Mouse (Mus musculus) CD4-positive, CD25-positive, alpha-beta regulatory T cell, adult 2 months (primary cell): ENCODE measurements around the gene Ace.
"Not testable (repeated sequence)": the region's sequence is repeated elsewhere in the genome, so short reads cannot be mapped to it uniquely, and the experiment has no call there.

Experiments
- DNase-seq: peaks from one replicate; pipeline ENCODE4 v3.0.0-alpha.2; 2012; ENCODE audit warnings: low read depth, low spot score

Ace gene

DNA sequence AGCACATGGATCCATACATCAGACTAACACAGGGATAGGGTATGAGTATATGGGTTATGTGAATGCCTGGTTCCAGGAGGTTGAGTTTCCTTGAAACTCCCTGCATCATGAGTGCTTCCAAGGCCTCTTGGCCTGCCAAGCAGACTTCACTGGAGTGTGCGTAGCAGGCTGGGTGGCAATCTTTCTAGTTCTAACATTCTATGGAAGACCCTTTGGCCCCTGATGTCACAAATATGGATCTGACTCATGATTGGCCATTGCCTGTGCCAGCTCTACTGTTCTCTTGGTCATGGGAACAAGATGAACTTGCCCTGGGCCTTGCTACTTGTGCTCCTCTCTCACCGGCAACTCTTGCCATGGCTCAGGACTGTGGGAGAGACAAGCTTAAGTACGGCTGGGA, 26.6 kb downstream of the Ace start, which contains the start of gene Ace3:
Gene Ace3 (plus strand): TSS at position 301 of the 400 bp plus-strand sequence.
- no peak for DNase-seq

DNA sequence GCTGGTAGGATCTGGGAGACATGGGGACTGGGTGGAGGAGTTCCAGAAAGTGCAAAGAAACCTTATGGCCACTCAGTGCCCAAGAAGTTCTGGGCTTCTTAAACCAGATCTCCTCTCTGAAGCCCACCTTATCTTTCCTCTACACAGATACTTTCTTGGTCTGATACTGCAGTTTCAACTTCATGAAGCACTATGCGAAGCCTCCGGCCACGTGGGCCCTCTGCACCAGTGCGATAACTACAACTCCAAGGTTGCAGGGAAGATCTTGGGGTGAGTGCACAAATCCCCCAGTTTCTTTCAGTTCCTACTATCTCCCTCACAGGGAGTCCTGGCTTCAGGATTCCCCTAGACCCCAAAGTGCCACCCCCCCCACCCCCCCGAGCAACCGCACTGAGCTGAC, 32.3 kb downstream of the Ace start:
- DNase-seq = no peak

DNA sequence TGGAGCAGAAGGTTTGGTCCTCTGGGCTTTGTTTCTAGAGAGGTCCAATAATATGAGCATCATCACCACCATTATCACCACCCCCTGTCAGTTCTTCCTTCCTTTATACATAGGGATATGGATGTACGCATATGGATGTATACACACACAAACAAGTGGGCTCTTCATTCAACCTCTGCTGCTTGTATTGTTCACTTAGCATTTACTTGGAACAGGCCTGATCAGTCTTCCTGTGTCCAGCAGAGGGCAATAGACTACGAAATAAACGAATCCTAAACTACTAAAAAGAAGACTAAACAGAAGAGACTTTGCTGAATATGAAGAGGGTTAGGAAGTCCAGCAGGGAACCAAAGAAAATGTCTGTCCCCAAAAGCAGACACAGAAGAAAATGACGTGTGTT, 34.0 kb downstream of the Ace start:
- peak; percentile 72 for DNase-seq

DNA sequence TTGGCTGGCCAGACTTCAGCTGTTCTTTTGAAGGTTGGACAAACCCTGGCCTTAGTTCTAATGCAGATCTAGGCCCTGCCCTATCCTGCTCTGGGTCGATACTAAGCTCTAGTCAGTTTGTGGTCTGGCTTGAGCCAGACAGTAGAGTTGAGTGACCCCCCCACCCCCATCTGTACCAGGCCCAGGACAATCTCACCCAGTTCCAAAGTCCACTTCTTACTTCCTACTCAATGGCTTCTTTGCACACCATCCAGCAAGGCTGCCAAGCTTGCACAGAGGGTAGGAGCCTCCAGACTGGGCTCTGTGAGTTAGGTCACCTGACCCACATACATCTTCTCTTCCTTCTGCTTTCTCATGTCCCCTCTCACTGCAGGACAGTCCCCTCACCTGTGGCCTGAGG, 36.8 kb downstream of the Ace start:
- DNase-seq = no peak

DNA sequence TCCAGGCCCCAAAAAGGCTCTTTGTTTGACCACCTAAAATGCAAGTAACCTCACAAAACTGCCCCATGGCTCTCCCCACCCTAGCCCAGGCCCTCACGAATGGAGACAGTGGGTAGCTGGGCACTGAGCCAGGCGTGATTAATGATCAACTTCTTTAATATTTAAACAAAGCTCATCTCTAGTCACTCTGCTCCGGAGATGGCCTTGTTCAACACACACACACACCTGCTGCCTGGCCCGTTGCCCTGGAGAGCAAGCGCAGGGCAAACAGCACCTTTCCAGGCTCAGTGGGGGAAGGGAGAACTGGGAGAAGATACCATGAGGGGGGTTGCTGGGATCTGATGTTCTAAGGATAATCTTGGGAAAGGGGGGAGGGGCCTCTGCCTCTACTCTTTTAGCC, 38.2 kb downstream of the Ace start:
- DNase-seq = no peak

DNA sequence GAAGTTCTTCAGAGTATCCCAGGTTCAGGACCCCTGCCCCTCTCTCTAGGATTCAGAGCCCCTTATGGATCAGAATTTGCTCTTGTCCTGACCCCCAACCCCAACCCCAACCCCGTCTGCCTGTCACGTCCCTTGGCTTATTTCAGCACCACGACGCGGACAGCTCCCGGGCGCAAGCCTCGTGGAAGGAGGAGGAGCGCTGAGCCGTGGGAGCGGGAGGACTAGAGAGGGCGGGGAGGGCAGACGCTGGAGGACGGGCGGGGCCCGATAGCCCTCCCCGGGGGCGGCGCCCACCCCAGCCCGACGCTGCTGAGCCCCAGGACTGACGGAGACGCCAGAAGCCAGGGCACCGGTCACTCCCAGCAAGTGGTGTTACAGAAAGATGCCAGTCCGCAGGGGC, 40.1 kb downstream of the Ace start, which contains the start of gene Kcnh6:
Gene Kcnh6 (plus strand): TSS at position 304 of the 400 bp plus-strand sequence.
- DNase-seq = peak; percentile 82

DNA sequence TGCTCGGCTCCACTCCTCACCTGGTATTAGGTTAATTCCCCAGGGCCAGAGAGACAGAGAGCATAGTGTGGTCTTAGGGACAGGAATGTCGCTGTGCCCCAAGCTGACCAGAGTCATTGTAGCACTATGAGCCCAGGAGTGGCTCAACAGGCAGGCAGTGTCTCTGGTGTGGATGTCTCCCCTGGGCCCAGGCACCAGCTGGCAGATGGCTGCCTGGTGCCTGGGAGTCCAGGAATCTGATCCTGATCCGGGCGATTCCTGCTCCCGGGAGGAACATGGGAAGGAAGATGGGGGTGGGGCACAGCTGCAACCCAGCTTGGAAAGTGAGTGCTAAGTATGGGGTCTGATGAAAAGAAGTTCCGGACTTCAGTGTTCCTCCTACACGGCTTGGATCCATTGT, 45.0 kb downstream of the Ace start:
- no peak for DNase-seq

DNA sequence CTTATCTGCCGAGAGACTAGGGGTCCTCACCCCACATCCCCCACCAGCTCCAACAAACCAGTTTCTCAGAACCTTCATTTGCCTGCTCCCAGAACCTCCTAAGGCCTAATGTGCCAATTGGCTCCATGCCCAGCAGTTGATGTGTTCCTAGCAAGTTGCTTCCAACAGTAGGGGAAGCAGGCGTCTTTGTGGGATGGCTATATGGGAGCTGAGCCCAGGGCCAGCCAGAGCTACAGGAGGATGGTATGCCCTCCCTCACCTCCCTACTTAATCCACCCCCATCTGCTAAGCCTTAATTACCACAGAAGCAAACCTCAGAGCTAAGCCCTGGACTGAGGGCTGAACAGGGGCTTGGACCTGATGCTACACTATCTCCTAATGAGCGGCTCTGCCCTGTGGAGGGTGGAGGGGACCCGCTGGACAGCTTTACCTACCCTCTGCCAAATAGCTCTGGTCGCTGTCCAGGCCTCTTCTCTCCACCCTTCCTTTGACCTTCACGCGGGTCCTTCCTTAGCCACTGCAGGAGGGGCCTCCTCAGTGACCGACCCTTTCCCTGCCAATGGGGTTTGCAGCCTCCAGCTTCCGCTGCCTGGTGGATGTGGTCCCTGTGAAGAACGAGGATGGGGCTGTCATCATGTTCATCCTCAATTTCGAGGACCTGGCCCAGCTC, 45.9 kb downstream of the Ace start:
- DNase-seq = no peak

DNA sequence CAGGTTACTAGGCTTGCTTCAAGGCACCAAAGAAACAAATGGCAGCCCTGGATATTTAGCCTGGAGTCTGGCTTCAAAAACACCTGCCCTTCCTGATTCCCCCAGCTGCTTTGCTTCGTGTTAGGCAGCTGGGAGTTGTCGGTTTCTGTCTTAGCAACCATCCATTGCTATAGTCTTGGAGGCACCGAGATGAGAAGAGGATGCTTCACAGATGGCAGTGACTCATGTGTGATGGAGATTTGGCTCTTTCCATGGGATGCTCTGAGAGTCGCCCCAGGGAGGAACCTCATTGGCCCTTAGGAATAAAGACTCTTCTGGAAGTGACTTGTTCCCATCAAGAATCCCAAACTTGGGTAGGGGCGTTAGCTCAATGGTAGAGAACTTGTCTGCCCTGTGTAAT, 48.7 kb downstream of the Ace start:
- no peak for DNase-seq

DNA sequence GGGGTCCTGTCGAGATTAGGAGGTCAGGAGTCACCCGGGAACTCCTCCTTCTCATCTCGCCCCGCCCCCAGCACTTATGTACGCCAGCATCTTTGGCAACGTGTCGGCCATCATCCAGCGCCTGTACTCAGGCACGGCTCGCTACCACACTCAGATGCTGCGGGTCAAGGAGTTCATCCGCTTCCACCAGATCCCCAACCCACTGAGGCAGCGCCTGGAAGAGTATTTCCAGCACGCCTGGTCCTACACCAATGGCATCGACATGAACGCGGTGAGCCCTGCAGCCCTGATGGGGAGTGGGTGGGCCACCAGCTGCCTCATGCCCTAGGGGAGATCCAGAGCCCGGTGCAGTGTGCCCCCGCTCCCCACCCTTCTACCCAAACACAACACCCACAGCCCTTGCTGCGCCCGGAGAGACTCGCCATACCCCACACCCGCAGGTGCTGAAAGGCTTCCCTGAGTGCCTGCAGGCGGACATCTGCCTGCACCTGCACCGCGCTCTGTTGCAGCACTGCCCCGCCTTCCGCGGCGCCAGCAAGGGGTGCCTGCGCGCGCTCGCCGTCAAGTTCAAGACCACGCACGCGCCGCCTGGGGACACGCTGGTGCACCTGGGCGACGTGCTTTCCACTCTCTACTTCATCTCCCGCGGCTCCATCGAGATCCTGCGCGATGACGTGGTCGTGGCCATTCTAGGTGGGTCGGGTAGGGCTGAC, 52.5 kb downstream of the Ace start:
- DNase-seq = peak; percentile 60

DNA sequence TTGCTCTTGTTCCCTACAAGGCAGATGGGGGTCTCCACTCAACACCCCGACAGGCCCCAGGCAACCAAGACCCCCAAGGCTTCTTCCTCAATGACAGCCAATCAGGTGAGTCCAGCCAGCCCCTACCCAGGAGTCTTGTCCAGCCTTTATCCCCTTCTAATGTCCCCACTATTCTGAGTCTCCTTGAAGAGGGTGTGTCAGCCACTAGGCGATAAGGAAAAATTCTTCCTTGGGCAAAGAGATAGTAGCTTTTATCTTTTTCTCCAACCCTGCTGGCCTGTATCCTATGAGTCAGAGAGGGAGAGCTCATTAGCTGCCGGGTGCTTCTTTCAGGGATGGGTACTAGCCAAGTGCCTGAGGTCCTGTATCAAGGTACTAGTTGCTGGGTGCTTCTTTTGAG, 58.0 kb downstream of the Ace start:
- no peak for DNase-seq

DNA sequence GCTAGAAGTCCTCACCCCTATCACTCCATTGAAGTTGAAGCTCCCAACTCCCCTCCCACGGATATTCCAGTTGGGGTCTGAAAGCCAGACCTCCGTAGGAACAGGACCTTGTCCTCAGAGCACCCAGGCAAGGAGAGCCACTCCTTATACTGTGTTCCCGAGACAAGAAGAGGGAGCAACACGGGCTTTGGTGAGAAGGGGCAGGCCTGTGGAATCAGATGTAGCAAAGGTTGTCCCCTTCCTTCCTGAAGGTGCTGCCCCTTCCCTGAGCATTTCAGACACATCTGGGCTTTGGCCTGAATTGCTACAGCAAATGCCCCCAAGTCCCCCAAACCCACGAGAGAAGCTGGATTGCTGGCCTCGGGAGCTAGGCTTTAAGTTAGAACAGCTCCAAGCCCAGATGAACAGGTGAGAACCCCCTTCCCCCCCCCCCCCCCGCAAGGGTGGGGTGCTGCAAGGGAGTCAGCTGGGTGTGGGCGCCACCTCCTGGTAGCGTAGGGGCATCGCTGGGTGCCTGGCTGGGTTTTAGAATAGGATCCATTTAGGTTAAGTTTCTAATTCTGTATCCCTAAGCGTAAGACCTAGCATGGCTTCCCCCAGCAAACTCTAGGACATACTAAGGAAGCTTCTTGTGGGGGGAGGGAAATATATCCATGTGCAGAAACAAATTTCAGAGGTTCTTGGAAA, 58.9 kb downstream of the Ace start:
- DNase-seq = peak; percentile 89

DNA sequence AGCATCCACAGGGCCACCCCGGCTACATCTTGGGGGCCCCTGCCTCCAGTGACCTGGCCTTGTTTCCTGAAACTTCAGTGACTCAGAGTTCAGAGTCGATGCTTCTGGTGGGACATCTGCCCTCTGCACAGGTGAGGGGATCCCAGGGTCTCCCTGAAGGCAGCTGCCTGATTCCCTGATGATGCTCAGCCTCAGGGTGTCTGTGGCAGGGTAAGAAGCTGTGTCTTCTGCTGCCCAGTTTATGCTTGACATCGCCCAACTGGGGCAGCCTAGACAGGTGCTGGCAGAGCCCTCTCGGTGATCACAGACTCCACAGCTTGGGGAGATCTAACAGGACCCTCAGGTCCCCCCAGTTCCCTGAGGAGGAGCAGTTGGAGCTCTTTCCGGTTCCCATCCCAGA, 59.9 kb downstream of the Ace start:
- peak; percentile 58 for DNase-seq

DNA sequence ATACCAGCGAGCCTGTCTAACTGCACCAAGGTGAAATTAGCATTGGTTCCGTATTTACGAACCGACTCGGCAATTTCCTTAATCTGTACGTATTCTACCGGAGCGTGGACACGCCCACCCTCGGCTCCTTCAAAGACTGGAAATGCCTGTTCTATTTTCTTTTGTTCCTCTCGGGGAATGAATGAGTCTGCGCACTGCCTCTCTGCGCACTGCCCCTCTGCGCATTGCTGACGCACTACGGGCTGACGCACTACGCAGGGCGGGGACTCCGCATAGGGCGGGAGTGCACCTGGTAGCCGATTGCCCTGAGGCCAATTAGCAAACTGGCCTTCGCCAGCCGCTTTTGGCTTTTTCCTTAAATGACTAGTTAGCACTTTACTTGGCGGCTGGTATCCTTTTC, 64.3 kb downstream of the Ace start:
- not testable (repeated sequence) for DNase-seq

DNA sequence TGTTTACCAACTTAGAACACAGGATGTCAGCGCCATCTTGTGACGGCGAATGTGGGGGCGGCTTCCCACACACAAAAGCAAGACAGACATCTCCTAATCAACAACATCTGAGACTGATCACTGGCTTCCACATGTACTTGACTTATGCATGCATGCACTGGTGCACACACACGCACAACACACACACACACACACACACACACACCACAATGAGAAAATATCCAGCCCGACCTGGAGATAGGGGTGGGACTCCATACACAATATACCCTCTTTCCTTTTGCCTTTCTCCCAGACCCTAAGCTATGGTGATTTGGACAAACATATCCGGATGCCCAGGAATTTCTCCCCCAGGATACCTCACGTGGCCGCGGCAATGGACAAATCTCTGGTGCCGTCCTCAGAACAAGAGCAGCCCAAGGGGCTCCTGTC, 65.8 kb downstream of the Ace start:
- peak; percentile 90 for DNase-seq

DNA sequence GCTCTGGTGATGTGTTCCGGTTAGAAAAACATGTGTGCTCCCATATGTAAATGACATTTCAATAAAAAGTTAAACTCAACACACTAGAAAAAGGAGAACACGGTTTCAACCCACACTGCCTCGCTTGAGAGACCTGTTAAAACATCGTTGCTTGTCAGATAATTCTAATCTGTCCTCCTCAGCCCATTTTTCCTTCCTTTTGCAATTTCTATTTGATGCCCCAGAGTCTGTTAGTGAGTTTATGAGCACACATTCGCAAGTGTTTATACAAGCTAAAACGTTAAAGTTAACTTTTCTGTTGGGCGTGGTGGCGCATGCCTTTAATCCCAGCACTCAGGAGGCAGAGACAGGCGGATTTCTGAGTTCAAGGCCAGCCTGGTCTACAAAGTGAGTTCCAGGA, 67.2 kb downstream of the Ace start:
- DNase-seq = no peak

DNA sequence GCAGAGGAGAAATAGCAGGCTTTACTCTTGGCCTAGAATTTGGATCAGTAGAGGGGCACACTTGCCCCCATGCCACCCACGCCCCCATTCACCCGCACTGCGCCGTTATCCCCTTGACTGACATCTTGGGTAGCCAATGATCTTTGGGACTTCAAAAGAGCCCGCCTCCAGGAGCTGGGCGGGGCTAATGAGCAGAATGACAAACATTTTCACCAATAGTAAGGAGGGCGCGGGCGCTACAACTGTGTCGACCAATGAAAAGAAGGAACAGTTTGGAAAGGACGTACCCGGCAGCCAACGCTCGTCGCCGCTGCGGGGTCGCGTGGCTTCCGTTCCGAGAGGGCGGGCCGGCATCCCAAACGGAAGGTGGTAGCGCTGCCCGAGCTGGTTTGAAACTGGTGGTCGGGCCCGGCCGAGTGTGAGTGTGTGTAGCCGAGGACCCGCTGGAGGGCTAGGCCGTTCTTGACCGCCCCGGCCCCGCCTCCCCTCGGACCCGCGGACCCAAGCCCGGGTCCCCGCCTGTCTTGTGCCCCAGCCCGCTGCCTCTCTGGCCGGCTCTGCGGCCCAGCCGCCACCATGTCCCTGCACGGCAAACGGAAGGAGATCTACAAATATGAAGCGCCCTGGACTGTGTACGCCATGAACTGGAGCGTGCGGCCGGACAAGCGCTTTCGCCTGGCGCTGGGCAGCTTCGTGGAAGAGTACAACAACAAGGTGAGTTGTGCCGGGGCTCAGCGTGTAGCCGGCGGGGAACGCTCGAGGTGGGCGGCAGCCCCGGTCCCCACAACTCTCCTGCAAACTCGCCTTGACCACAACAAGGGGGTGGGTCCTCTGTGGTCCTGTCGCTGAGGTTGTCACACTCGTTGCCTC, 69.0 kb downstream of the Ace start, which contains the start of gene Dcaf7:
Gene Dcaf7 (plus strand): TSS at position 325 of the 870 bp plus-strand sequence.
- DNase-seq = peak; percentile 97

DNA sequence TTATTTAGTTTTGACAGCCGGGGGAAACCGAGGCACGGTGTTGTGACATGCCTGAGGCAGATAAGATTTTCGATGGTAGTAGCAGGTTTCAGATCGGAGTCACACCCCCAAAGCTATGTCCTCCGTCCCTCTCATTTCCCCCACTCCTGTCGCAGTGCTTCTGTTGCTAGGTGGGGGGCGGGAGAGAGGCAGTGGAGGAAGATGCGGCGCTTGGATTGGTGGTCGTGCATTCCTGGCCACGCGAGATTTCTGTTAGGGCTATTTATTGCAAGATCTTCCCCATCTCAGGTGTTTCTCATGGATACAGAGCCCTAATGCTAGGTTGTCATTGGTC, 69.6 kb downstream of the Ace start:
- DNase-seq = peak; percentile 34
